Mouse (Mus musculus): ENCODE data around the gene Elmod3. TPM values are rescaled to one million over a fixed set of nuclear protein-coding genes. Genes with fewer than 3 reads are reported as not detected.

Gene Elmod3
- total RNA-seq, 2 experiments from 2014 or later: 11.3 to 19.8 TPM

Other genes starting within 250 kb of the Elmod3 start
- gene Tmem150a, start 243.0 kb downstream of the Elmod3 start, total RNA-seq (2021): 10 to 100 TPM; 18.0 to 21.1 TPM
- gene Rnf181, start 231.5 kb downstream of the Elmod3 start, total RNA-seq (2021): 10 to 100 TPM; 33.9 to 41.2 TPM
- 10 to 100 TPM; 56.3 to 59.6 TPM for gene Vamp5, start 217.9 kb downstream of the Elmod3 start, total RNA-seq (2021)
- gene Vamp8, start 207.7 kb downstream of the Elmod3 start, total RNA-seq (2021): 10 to 100 TPM; 72.2 to 74.1 TPM
- 10 to 100 TPM; 33.3 to 35.0 TPM for gene Ggcx, start 184.1 kb downstream of the Elmod3 start, total RNA-seq (2021)
- 100 to 1,000 TPM; 106 to 141 TPM for gene Mat2a, start 158.9 kb downstream of the Elmod3 start, total RNA-seq (2021)
- not detected for gene Sh2d6, start 76.7 kb downstream of the Elmod3 start, total RNA-seq (2021)
- 1 to 10 TPM; 6.5 to 8.7 TPM for gene Capg, start 54.0 kb downstream of the Elmod3 start, total RNA-seq (2021)
- 100 to 1,000 TPM; 155 to 157 TPM for gene Retsat, start 62 bp upstream of the Elmod3 start, total RNA-seq (2021)
- gene Tgoln1, start 18.6 kb upstream of the Elmod3 start, total RNA-seq (2021): 10 to 100 TPM; 46.3 to 50.5 TPM
- gene Tcf7l1, start 190.8 kb upstream of the Elmod3 start, total RNA-seq (2021): 10 to 100 TPM; 10.4 to 11.8 TPM

Data from heart, postnatal 25 days (tissue).